Mouse (Mus musculus) layer of hippocampus, postnatal 36 days (tissue): ENCODE results near the gene Rab30. TPM values are rescaled to one million over a fixed set of nuclear protein-coding genes. Genes with fewer than 3 reads are reported as not detected.
A peak's percentile ranks its signal among the peaks of the same experiment; 100 is the strongest.
"Not testable (repeated sequence)": the region's sequence is repeated elsewhere in the genome, so short reads cannot be mapped to it uniquely, and the experiment has no call there.

Experiments
- DNase-seq, 2 experiments: peaks; one replicate each; pipeline ENCODE4 v3.0.0; 2022
- total RNA-seq, 2 experiments: library from RNA; stranded (reverse); gene quantifications; 2 replicates each; pipeline ENCODE4 v1.2.3; 2021

Rab30 gene
- total RNA-seq, 2 experiments from 2014 or later, result 48.7 to 49.2 TPM

DNA sequence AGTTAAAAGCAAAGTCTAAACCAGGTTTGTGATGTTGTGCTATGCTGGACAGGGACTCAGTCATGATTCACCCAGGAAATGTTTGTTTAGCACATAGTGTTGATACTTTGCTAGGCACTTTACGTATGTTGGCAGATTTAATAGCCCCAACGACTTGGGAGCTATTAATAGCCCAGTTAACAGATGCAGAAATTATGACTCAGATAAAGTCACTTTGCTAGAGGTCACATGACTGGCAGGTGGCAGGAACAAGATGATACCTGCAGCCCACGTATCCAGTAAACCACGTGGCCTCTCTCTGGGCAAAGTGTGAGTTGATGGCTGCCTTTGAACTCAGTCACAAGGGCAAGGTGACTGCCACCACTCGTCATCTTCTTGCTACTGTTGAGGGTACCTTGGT, 16.7 kb downstream of the Rab30 start:
- DNase-seq, result no peak

DNA sequence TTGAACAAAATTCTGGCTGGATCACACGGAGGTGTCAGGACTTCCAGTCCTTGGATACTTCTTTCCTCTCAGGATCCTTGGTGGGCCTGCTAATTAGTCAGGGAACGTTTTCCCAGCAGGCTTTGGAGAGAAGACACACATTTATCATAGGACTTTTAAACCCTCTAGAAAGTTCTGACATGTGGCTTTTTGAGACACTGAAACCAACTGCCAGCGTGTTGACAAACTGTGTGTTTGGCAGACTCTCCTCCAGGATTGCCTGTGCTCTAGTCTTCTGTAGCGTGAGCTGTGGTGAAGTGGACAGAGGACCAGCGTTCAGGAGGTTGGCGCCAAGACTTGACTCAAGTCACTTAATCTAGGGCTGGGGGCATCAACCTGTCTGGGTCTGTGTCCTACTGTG, 19.2 kb downstream of the Rab30 start:
- no peak for DNase-seq

DNA sequence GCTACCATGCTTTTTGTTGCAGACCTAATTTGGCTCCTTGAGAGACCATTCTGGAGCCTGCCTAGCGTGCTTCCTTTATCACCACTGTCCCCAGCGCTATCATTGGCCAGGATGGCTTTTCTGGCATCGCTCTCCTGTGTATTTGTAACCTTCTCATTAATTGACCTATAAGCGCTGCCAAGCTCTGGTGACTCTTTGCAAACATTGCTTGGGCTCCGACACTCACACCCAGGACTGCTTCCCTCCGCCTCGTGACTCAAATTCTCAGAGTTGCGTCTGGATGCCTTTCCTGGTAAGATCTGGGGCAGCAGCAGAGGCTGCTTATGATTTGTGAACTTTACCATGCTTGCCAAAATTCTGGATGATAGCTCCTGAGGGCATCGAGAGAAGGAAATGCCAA, 19.8 kb downstream of the Rab30 start:
- DNase-seq, result no peak

DNA sequence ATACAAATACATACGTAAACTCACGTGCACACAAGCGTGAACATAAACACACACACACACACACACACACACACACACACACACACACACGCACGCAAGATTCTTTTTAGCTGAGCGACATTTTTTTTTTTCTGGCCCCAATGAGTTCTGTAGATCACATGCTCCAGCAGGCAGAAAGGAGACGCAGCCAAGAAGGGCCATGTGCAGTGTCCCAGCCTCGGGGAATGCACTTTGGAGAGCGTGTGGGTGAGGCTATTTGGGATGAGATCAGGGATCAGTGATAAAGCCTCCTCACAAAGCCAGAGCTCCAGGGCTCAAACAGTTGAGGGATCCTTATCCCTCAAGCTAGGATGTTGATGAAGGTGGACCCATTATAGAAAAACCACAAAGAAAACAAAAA, 24.0 kb downstream of the Rab30 start:
- peak in 1 of 2 experiments; percentile 8 for DNase-seq

DNA sequence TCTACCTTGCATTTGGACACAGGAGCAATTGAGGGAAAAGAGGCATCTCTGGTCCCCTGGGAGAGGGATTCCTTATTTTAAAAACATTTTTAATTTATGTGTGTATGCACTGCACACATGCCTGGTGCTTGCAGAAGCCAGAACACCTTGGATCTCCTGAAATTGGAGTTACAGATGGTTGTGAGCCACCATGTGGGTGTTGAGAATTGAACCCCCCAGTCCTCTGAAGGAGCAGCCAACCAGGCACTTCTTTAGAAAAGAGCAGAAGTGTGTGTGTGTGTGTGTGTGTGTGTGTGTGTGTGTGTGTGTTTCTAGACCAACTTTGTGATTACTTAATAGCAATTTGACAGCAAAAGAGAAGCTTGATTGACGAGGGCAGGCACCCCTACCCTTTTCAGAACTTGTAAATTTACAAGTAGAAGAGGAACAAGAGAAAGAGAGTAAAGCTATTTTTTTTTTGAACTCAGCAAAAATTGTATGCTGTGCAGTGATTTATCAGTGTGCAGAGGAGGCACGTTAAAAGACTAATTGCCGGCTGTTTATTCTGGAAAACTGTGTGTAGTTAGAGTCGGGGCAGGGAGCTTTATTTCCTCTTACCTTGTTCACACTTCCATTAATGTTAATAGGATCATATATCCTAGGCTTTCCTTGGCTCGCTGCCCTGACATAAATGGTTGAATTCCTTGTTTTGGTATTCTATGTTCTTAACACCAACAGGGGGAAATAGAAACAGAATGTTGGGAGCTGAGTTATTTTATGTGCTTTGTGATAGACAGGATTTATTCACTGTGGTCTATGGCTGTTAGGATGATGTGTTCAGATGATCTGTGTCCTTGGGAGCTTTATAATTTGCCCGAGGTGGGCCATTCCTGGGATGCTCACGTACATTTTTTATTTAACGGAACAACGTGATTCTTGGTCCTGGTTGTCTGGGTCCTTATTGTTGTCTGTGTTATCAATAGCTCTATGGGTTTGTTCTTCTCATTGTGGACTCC, 25.0 kb downstream of the Rab30 start:
- DNase-seq, result peak in 1 of 2 experiments; percentile 12

DNA sequence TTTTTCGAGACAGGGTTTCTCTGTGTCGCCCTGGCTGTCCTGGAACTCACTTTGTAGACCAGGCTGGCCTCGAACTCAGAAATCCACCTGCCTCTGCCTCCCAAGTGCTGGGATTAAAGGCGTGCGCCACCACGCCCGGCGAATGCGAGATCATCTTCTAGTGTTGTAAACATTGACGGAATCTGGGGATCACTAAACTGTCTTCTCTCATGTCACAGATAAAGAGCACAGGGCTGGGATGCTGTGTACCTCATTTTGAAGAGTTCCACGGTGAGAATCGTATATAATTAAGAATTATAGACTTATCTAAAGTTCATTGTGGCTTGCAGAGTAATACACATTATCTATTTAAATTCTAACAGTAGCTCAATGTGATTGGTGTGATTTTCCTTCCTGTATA, 26.7 kb downstream of the Rab30 start:
- not testable (repeated sequence) for DNase-seq

DNA sequence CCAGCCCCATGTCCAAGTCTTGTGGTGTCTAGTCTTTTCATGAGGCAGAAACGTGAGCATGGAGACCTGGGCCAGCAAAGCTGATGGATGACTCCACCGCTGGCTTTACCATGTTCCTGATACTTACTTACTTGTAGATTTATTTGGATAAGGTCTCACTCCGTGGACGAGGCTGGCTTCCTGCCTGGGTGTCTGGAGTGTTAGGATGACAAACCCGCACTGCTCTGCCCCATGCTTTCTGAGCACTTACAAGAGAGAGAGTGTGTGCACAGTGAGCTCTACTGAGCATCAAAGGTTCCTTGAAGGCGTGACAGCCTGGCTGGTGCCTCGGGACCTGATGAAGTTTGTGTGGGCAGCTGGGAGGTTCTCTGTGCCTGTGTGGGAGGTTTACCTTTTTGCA, 27.5 kb downstream of the Rab30 start:
- DNase-seq, result no peak

DNA sequence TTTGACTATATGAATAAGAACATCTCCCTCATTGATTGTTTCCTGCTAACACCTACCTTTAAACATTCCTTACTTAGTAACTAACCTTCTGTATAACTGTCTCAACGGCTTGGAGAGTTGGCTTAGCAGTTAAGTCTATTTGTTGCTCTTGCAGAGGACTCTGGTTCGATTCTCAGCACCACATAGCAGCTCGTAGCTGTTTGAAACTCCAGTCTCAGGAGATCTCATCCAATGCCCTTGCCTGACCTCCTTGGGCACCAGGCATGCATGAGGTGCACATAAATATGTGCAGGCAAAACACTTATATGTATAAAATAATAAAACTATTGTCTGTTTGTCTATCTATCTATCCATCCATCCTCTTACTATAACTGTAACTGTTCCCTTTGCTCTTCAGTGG, 31.6 kb downstream of the Rab30 start:
- DNase-seq, result no peak

DNA sequence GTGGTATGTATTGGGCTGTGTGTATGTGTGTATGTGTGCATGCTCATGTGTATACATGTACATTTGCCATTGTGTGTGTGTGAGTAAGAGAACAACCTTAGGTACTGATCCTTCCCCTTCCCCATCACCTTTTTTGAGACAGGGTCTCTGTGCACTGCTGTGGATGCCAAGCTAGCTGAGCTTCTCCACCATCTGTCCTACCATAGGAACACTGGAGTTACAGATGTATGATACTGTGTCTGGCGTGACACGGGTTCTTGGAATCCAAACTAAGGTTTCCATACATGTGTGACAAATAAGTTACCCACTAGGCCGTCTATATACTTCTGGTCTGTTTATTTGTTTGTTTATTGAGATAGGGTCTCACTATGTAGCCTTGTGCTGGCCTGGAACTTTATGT, 32.2 kb downstream of the Rab30 start:
- DNase-seq, result no peak

DNA sequence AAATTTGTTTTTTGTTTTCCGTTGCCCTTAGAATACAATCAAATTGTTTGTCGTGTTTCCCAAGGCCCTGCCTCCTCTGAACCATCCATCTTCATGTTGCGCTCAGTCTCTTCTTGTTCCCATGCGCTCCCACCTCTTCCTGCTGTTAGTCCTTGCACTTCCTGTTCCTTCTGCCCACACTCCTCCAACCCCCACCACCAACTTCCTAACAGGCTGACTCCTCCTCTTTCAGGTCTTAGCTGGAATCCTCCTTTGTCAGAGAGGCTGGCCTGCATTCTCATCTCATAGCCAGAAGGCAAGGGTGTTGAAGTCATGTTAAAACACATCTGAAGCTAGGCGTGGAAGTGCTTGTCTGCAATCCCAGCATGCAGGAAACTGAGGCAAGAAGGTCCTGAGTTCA, 33.3 kb downstream of the Rab30 start:
- no peak for DNase-seq

DNA sequence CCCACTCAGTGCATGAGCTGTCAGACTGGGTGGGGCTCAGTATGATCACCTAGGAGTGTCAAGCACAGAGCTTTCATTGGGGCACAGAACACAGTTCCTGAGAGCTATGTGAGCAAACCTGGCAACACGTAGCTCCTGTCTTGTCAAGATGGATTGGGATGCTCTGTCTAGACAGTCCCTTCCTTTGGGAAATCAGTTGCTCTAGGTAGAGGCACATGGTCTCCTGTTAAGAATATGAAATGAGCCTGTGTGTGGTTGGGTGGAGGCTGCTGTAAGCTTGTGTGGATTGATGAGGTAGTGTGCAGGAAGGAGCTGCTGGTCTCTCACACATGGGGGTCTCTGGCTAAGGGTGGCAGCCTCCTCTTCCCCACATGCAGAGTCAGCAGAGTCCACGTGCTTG, 34.3 kb downstream of the Rab30 start:
- no peak for DNase-seq

DNA sequence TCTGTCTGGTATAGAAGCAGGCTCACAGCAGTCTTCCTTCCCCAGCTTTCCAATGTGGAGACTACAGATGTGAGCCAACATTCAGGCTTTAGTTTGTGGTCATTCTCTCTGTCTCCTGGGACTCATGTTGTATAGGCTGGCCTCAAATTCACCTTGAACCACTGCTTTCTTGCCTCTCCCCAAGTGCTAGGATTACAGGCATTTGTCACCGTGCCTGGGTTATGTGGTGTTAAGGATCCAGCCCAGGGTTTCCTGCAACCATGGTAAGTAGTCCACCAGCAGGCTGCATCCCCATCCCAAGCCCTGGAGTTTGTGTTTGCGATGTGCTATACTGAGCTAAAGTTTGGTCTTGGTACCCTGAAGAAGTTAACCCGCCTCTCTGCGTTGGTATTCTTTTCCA, 35.2 kb downstream of the Rab30 start:
- DNase-seq, result no peak

DNA sequence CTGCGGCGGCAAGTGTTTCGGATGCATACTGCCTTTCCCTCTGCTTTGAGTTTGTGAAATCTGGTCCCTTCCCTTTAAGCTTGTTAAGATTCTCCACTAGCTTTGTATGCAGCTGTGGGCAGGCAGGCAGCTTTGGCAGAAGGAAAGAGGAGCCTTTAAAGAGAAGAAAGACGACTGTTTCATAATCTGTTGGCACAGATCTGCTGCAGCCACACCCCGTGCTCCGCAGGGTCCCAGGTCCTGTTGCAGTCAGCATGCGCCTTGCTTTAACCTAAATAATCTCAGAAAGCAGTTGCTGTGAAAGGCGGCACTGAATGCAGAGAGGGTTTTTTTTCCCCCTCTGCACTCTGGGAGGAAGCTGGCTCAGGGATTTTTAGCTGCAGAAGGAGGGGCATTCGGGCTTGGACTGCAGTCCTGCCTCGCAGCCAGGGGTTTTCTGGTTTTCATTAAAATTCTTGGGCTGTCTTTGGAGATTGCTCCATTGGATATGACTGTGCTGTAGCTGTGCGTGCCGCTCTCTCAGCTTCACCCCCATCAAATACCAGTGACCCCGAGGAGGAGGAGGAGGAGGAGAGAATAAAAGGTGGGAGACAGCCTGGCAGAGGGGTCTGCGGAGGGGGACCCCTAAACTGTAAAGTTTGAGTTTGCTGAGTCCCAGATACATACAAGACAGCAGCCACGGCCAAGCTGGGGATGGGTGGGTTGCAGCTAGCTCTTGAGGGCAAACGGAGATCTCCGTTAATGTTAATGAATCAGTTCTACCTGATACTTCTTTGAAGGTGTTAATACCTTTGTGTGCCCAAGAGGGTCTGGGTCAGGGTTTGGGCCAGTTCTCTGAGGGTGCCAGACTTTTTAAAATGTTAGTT, 35.9 kb downstream of the Rab30 start:
- peak; percentile 58 to 60 for DNase-seq

DNA sequence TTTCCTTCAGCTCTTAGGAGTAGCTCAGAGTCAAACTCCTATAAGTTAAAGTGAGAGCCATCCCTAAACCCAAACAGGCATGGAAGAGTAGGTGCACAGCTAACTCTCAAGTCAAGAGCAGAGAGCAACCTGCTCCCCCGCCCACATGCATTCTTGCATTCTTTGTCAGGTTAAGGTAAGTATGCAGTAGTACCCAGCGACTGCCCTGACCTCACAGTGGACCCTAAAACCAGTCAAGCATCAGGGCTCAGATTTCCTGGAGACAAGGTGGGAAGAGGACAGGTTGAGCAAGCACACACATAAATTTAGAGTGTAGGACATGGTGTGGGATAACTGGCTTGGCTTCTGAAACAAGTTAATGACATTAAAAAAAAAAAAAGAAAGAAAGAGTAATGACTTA, 37.7 kb downstream of the Rab30 start:
- DNase-seq, result no peak

DNA sequence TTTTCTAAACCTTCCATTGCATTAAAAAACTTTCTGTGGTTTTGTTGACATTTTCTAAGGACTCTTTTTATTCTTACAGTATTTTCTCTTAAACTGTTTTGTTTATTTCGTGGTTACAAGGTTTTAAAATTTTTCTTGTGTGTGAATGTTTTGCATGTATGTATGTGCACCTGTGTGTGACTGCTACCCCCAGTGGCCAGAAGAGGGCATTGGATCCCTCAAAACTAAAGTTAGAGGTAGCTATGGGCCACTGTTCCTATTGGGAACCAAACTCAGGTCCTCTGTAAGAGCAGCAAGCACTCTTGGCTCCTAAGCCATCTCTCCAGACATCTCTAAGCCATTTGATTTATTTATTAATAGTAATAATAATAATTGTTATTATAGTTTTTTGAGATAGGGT, 40.0 kb downstream of the Rab30 start:
- DNase-seq, result no peak

DNA sequence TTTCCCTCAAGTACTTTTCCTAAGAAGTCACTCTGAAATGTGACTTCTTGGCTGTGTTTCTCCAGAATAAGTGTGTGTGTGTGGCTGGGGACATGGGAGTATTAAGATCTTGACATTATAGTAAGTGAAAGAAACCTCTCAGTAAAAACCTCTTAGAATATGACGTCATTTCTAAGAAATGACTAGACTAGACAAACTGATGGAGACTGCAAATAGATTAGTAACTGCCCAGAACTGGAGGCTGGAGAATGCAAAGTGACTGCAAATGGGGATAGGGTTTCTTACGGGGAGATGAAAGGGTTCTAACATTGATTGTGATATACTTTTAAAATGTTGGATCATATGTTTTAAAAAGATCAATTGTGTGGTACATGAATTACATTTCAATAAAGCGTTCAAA, 40.5 kb downstream of the Rab30 start:
- DNase-seq, result no peak

DNA sequence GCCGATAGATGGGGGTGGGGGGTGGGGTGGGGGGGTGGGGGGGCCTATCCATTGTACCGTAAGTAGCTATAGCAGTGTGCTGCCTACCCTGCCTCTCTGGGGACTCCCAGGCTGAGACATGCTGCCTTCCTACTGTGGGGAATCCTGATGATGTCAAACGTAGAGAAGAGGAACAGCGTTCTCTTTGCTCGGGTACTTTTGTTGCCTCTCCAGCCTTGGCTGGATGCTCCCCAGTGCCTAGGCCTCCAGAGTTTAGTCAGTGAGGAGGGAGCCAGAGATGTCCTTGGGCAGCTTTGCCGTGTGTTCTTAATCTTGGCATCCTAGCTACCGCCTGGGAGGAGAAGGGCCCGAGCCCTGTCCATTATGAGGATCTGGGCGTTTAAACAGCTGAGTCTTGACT, 41.1 kb downstream of the Rab30 start:
- no peak for DNase-seq

DNA sequence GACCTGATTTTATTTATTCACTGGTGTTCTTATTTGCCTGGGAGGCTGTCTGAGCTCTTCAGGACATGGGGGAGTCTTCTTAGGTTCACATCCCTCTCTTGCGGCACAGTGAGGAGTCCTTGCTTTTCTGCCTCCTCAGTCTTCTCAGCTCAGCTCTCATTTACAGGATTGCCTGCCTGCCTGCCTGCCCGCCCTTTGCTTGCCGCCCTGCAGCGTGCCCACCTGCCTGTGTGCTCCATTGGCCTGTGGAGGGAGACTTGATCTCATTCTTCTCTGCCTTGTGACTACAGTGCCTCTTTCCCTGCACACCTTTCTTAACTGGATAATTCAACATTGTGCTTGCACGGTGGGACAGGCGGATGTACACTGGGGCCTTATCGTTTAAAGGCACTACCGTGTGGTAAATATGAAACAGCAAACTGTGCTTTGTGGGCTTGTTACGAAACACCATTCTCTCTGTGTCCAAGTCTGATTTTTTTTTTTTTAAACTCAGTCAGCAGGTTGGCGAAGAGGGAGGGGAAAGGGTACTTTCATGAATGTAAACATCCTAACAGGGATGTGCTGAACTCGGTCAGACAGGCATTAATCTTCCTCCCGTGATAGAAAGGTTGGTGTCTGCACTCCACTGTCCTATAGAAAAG, 41.9 kb downstream of the Rab30 start:
- DNase-seq, result no peak

DNA sequence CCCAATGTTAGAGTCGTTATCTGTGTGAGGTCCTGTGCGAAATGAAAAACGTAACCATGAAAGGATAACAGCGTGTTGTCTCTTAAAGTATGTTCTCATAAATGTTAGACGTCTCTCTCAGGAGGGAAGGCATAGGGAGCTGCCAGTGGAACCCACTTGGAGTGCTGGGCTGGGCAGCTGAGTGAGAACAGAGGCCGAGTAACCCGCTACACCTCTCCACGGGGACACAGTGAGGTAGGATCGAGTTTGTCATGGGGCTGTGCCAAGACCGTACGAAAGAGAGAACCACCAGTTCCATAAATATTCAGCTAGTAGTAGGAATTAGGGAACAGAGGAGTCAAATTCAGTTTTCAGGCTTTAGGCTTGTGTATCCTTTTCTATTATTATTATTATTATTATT, 42.5 kb downstream of the Rab30 start:
- DNase-seq, result no peak

DNA sequence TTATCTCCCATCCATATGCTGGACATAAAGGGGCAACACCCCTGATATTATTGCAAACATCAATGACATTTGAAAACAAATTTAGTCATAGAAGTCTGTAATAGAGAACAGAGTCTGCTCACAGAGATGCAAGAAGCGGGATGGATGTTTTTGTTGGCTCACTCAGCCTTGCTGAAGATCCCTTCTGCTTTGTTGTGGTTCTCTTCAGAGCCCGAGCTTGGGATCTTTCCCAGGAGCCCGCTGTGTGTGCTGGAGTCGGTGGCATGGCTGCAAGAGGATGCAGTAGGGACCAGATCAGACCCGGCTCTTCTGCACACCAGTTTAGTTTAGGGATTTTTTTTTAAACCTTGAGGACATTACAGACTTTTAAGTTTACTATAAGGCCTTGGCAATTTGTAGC, 54.3 kb downstream of the Rab30 start:
- no peak for DNase-seq

DNA sequence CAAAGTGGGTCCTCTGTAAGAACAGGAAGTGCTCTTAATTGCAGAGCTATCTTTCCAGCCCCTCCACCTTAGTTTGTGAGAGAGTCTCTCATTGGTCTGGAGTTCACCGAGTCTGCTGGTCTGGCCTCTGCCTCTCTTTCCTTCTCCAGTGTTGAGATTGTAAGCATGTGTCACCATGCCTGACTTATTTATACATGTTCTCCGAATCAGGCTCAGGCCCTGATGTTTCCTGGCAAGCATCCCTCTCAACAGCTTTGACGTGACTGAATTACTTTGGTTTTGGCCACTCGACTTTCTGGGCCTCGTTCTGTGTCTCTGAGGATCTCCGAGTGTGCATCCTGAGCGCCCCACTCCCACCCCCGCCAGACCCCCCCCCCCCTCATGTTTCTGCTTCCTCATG, 55.4 kb downstream of the Rab30 start:
- DNase-seq, result no peak

DNA sequence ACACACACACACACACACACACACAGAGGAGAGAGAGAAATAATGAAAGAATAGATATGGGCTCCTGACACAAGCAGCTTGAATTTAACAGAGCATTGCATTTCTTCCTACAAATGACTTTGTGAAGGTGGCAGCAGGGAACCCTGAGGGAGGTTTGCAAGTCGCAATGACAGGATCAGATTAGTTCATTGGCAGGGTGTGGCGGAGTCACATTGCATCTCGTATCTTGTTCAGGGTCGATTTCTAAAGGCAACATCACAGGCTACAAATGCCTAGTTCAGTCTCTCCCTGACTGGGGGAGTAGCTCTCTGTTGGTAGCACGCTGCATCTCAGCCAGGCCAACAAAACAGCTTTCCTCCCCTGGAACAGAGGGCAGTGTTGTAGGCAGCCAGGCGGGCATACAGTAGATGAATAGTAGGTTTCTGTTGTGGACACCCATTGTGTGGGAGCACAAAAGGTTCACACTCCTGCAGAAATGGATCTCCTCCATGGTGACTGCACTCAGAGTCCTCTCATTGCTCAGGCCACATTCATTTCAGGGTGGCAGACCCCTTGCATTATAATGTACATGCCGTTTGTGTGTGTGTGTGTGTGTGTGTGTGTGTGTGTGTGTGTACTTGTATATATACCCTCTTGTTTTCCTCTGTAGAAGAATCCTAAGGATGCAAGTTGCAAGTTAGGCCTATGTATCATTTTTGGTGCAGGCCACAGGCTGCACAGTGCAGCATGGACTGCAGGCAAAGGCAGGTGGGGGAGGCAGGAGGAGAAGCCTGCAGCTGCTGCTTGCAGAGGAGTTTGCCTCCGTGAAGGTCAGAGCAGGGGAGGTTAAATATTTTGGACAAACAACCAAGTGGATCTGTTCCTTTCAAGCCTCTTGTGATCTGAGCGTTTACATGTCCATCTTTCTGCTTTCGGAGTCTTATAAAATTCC, 58.5 kb downstream of the Rab30 start:
- peak in 1 of 2 experiments; percentile 32 for DNase-seq
